In the genomic region with DNA sequence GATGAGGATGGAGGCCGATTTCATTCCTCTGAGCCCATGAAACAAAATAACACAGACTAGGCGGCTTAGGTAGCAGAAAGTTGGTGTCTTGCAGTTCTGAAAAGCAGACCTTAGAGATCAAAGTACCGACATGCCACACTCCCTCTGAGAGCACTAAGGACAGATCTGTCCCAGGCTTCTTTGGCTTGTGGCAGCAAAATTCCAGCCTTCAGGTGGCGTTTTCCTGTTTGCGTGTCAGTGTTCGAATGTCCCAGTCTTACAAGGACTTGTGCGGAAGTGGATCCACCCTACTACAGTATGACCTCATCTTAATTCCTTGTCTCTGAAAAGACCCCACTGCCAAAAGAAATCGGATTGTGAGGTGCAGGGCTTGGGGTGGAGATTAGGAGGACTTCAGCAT, we compare ENCODE assay signal across 11 mouse cellular contexts. TPM values are rescaled to one million over a fixed set of nuclear protein-coding genes. Genes with fewer than 3 reads are reported as not detected.
DNase-seq lines count a peak whose midpoint lies in the region; ATAC-seq lines count a peak whose summit lies in the region.
"Had no signal": no experiment of that assay in that cellular context is flagged by ENCODE, and none has a peak within 500 bp of the region (broad histone marks: within the 10 kb centered on the region; RNA-seq: fewer than 3 reads in every experiment).

No protein-coding gene starts in this region.

- no peak overlapping the region for H3K9ac ChIP-seq in heart, embryonic 12.5 days
- H3K9ac ChIP-seq: embryonic facial prominence, embryonic 13.5 days; limb, embryonic 13.5 days had no signal

- no peak overlapping the region for H3K4me2 ChIP-seq in heart, embryonic 12.5 days
- H3K4me2 ChIP-seq: embryonic facial prominence, embryonic 13.5 days; limb, embryonic 13.5 days had no signal

- no peaks in the 10 kb centered on the region for H3K9me3 ChIP-seq in heart, embryonic 12.5 days (replicated peaks)
- H3K9me3 ChIP-seq: embryonic facial prominence, embryonic 13.5 days; limb, embryonic 13.5 days had no signal

- H3K27ac ChIP-seq in heart, embryonic 12.5 days (ENCODE audit: poor library complexity, severe bottlenecking): no peak overlapping the region
- H3K27ac ChIP-seq: embryonic facial prominence, embryonic 13.5 days; limb, embryonic 13.5 days had no signal

- H3K27me3 ChIP-seq in heart, embryonic 12.5 days (replicated peaks): no peaks in the 10 kb centered on the region
- H3K27me3 ChIP-seq: embryonic facial prominence, embryonic 13.5 days; limb, embryonic 13.5 days had no signal

- no peak overlapping the region for H3K4me3 ChIP-seq in heart, embryonic 12.5 days
- H3K4me3 ChIP-seq: embryonic facial prominence, embryonic 13.5 days; limb, embryonic 13.5 days had no signal

- peak; percentile 51 to 79 for DNase-seq in heart, adult 18-20 months
- DNase-seq in heart, adult 8-10 months (ENCODE audit: low spot score): peak; percentile 69
- DNase-seq in kidney, adult 18-20 months: peak; percentile 53
- DNase-seq in lung, postnatal 25 days (ENCODE audit: low spot score): peak; percentile 76
- DNase-seq in frontal cortex, postnatal 10 days (ENCODE audit: low spot score in 2 of 2): no peak
- no peak for DNase-seq in cerebellum, adult 11-12 months
- no peak for DNase-seq in thymus, postnatal 14 days

- H3K4me1 ChIP-seq in heart, embryonic 12.5 days (replicated peaks): no peaks in the 10 kb centered on the region
- H3K4me1 ChIP-seq: embryonic facial prominence, embryonic 13.5 days; limb, embryonic 13.5 days had no signal

- no peaks in the 10 kb centered on the region for H3K36me3 ChIP-seq in heart, embryonic 12.5 days
- H3K36me3 ChIP-seq: embryonic facial prominence, embryonic 13.5 days; limb, embryonic 13.5 days had no signal

- WGBS in heart, embryonic 12.5 days: 63% methylated on average over 8 of the region's 8 CpGs

- no peak for ATAC-seq in heart, embryonic 12.5 days (ENCODE audit: insufficient number of reproducible peaks, low FRiP score)

RNA-seq across cellular contexts. Expression of gene Hepacam, which starts 1.7 kb away (rescaled TPM):
- under 1 TPM in 1 of 2 experiments, not detected in 1; 0.08 TPM for total RNA-seq in heart, adult 18-20 months (2021)
- polyA plus RNA-seq in heart, embryonic 12.5 days (2016; fragmentation: Nextera tagmentation; extraction: Ambion mirVana): 0.06 TPM in 1 of 2 replicates, not detected in the other
- under 1 TPM in 1 of 4 experiments, not detected in 3; 0.11 TPM for total RNA-seq in heart, adult 8-10 months (2022)
- total RNA-seq: hematopoietic stem cell, adult 5-6 weeks had no signal
- polyA plus RNA-seq: embryonic facial prominence, embryonic 13.5 days had no signal

RNA-seq across cellular contexts. Expression of gene Ccdc15, which starts 20.6 kb away (rescaled TPM):
- 1 to 10 TPM; 1.5 to 2.1 TPM for total RNA-seq in heart, adult 18-20 months (2021)
- polyA plus RNA-seq in heart, embryonic 12.5 days (2016; fragmentation: Nextera tagmentation; extraction: Ambion mirVana): 5.4 and 5.6 TPM in 2 replicates
- total RNA-seq in heart, adult 8-10 months (2022): 1 to 10 TPM; 1.6 to 2.3 (median 1.9) TPM

RNA-seq across cellular contexts. Expression of gene Robo4, which starts 32.8 kb away (rescaled TPM):
- 10 to 100 TPM; 27.9 to 38.3 TPM for total RNA-seq in heart, adult 18-20 months (2021)
- 4.6 and 6.2 TPM in 2 replicates for polyA plus RNA-seq in heart, embryonic 12.5 days (2016; fragmentation: Nextera tagmentation; extraction: Ambion mirVana)
- total RNA-seq in heart, adult 8-10 months (2022): 10 to 100 TPM; 21.3 to 39.4 (median 32.2) TPM

Comparison
In these comparisons a context has a peak if more than half of its experiments do, and no peak if none do; other contexts are left out.
1. DNase-seq: peak in heart, adult 18-20 months (2 of 2), heart, adult 8-10 months (single experiment), kidney, adult 18-20 months (single experiment) and lung, postnatal 25 days (single experiment); none in frontal cortex, postnatal 10 days (0 of 2), cerebellum, adult 11-12 months (single experiment) and thymus, postnatal 14 days (single experiment).